Mouse (Mus musculus) spleen, postnatal 4 days (tissue): ENCODE measurements at regions not wholly inside any gene's neighbourhood (a gene's known extent, or its start where the extent isn't known, plus 50 kb on each side); places are given as distances from the start of the nearest gene placed in this dataset.

ENCODE experiments used
- DNase-seq, 2 experiments: peaks; one replicate each; pipeline ENCODE4 v3.0.0; 2022; ENCODE audit warnings: low spot score in 2 of 2

- no peak for DNase-seq
Observed at GRCm38 (mm10) chr14:64511300-64511699, 407.2 kb downstream of the Prss52 start.

- DNase-seq: no peak
Observed at GRCm38 (mm10) chr14:64512726-64513125, 408.6 kb downstream of the Prss52 start.

GRCm38 (mm10) chr14:64517584-64518195 lies 413.6 kb downstream of the Prss52 start:
- DNase-seq: no peak

GRCm38 (mm10) chr14:64524641-64525040 lies 420.6 kb downstream of the Prss52 start:
- DNase-seq: no peak

GRCm38 (mm10) chr14:64525302-64526078 lies 421.4 kb downstream of the Prss52 start:
- DNase-seq: no peak

- no peak for DNase-seq
Observed at GRCm38 (mm10) chr14:64530541-64530940, 426.5 kb downstream of the Prss52 start.

GRCm38 (mm10) chr14:64531221-64531949 lies 427.3 kb downstream of the Prss52 start:
- DNase-seq: no peak

GRCm38 (mm10) chr14:64532351-64532750 lies 428.3 kb downstream of the Prss52 start:
- no peak for DNase-seq

GRCm38 (mm10) chr14:64533591-64534151 lies 429.6 kb downstream of the Prss52 start:
- no peak for DNase-seq

- no peak for DNase-seq
Observed at GRCm38 (mm10) chr14:64534194-64534593, 430.1 kb downstream of the Prss52 start.

GRCm38 (mm10) chr14:64539436-64539835 lies 435.4 kb downstream of the Prss52 start:
- no peak for DNase-seq

GRCm38 (mm10) chr14:64545056-64545455 lies 441.0 kb downstream of the Prss52 start:
- DNase-seq: no peak

- DNase-seq: peak in 1 of 2 experiments; percentile 15
Observed at GRCm38 (mm10) chr14:64546787-64547186, 442.7 kb downstream of the Prss52 start.

GRCm38 (mm10) chr14:64552951-64553350 lies 448.9 kb downstream of the Prss52 start:
- DNase-seq: no peak

- DNase-seq: no peak
Observed at GRCm38 (mm10) chr14:64556042-64556441, 452.0 kb downstream of the Prss52 start.

GRCm38 (mm10) chr14:64557453-64557852 lies 453.4 kb downstream of the Prss52 start:
- DNase-seq: no peak

GRCm38 (mm10) chr14:64568689-64569088 lies 464.6 kb downstream of the Prss52 start:
- no peak for DNase-seq

GRCm38 (mm10) chr14:64570951-64571350 lies 466.9 kb downstream of the Prss52 start:
- no peak for DNase-seq

GRCm38 (mm10) chr14:64572756-64573155 lies 468.7 kb downstream of the Prss52 start:
- no peak for DNase-seq

GRCm38 (mm10) chr14:64573773-64574172 lies 469.7 kb downstream of the Prss52 start:
- no peak for DNase-seq

- DNase-seq: no peak
Observed at GRCm38 (mm10) chr14:64574277-64574676, 470.2 kb downstream of the Prss52 start.

- no peak for DNase-seq
Observed at GRCm38 (mm10) chr14:64574773-64575172, 470.7 kb downstream of the Prss52 start.
